Mouse (Mus musculus): ENCODE data around the gene Inhbc.

Inhbc gene

DNA sequence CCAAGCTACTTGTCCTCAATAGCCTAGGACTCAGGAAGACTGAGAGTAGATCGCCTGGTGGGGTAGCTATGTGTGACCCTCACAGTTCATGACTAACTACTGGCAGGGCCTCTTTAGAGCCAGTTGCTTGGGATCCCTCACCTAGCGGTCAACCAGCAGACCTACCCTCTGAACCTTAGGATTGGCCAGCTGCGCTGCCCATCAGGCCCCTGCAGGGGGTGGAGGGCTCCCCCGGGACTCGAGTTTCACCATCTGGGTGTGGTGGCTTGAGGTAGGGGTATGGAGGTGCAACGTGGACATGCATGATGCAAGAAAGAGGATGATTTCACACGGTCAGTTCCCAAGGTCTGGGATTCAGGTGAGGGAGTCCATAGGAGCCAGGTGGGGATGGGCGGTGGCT, 18.5 kb downstream of the Inhbc start:
- DNase-seq (ENCODE audit: low read depth), result no peak

DNA sequence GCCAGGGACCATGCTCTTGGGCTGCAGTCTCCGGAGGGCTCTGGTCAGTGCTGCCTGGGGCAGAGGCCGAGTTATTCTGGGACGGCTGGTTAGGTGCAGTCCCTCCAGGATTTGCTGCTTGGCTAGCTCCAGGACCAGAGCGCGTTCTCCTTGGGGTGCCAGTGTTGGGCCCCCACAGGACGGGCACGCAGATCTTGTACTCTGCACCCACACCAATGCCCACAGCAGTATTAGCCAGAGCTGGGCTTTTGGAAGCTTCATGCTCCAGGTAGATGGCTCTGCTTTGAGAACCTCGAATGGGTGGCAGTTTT, 19.0 kb downstream of the Inhbc start:
- no peak for DNase-seq (ENCODE audit: low read depth)

DNA sequence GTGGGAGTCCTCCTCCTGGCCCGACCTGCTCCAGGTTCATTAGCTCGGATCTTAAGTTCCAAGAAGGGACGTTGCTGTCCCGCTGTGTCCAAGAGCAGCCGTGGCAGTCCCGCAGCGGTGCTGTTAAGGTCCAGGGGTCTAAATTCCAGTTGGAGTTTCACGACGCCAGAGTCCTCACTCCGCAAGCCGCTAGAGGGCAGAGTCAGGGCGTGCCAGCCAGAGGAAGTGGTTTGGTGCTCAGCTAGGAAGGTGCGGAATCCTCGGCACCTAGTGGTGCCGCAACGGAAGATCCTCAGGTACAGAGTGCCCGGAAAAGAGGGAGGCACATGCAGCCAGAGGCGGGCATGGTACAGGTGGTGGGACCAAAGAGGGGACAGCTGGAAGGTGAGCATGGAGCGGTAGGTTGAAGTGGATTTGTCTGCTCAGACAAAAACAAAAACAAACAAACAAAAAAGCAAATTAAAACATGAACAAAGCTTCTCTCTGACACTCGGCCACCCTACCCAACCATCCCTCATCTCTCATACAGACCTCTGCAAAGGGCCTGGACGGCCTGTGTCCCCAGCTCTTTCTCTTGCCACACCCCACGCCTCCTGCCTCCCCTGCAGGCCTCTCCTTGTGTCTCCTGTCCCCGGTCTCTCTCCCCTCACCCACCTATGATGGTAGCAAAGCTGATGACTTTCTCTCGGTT, 19.5 kb downstream of the Inhbc start:
- no peak for DNase-seq (ENCODE audit: low read depth)

DNA sequence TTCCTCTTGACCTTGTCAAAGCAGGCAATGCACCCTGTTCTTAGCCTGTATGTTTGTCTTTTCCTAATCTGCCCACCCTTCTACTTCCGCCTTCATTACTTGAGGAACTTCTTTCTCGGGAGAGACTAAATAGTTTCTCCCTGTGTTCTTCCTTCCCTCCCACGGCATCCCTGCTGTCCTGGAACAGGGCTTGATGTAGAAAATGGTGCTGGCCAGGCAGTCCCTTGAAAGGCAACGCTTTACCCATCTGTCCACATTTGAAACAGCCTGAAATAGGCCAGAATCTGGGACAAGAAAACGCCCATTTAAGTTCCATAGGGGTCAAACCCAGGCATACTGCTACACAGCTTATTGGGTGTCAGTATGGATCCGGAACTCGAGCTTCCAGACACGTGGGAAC, 20.4 kb downstream of the Inhbc start:
- DNase-seq (ENCODE audit: low read depth), result no peak

DNA sequence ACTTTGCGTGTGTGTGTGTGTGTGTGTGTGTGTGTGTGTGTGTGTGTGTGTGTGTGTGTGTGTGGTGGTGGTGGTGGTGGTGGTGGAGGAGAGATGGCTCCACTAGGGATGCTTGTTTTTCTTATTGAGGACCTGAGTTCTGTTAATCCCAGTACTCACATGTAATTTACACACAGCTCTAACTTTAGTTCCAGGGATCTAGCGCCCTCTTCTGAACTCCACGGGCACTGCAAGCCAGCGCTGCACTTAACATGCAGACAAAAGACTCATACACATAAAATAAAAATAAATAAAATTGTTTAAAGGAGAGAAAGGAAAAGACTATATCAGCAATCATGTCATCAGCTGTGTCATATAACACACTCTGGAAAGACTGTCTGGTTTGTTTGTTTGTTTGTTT, 21.3 kb downstream of the Inhbc start:
- no peak for DNase-seq (ENCODE audit: low read depth)

DNA sequence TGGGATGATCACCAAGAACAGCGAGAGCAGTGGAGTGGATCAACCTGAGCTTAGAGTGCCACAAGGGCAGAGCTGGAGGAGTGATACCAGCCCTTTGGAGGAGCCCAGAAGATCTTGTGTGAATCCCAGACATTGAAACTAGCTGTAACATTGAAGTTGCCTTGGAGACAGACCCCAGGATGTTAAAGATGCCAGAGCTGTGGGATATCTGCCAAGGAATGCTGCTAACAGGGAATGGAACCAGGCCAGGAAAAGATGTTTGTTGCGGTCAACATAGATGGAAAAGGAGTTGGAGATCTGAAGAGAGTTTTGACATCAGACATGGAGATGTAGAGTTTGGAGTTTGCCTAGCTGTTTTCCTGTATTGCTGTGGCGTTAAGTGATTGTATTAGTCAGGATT, 24.1 kb downstream of the Inhbc start:
- no peak for DNase-seq (ENCODE audit: low read depth)

DNA sequence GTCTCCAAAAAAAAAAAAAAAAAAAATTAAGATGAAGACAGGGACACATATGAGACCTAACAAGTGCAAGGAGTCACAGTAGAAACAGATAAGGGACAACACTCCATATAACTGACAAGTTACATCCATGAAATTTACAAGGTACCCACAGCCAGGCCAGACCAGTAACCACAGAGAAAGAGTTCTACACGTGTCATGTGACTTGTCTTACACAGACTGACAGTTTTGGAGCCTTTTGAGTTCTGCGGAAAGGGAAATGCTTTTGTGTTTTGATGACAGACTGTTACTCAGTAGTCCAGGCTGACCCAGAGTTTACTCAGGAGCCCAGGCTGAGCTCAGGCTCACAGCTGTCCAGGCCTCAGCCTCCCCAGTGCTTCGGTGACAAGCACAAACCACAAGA, 27.2 kb downstream of the Inhbc start:
- DNase-seq (ENCODE audit: low read depth), result no peak

DNA sequence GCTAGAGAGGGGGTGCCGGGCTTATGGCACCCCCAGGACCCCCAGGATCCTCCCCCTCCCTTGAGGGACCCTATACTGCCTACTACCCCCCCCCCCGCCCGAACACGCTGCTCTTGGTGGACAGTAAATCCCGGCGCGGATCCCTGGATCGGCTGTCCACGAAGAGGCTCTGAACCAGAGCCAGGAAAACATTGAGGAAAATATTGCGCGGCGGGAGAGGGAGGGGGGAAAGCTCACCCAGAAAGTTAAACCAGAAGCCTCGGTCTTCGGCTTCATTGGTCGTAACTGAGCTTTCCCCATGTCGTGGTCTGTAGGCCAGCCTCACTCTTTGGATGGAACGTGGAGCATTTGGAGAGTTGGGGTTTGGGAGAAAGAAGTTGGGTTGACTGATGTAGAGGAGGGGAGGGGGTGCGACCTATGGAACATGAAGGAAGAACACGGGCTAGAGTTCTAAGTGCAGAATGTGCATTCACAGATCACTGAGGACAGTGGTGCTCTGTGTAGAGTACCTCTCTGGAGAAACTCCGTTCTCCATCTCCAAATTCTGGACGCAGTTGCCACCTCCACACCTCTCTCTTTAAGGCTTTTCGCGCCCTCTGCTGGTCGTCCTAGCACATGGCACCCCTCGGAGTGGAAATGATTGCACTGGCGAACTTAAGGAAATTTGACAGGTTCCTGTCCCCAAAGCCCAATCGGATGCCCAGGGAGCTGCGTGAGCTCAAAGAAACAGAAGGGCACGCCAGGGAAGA, 28.2 kb downstream of the Inhbc start, which contains the start of gene Gli1:
Gene Gli1 (minus strand): TSS at position 84 of the 749 bp plus-strand sequence.
- peak; percentile 88 for DNase-seq (ENCODE audit: low read depth)

DNA sequence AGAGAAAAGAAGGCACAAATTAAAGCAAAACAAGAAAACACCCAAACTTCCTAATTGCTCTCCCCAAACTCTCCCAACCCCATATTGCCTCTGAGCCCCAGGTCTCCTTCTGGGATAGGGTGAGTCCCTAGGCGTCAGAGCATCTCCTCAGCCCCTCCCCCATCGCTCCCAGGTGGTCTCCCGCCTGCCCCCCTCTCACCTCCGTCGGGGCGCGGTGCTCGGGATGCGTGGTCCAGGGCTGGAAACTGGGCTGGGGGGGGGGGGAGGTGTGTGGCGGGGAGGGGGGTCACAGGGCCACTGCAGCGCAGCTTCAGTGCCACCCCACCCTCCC, 28.9 kb downstream of the Inhbc start:
- no peak for DNase-seq (ENCODE audit: low read depth)

DNA sequence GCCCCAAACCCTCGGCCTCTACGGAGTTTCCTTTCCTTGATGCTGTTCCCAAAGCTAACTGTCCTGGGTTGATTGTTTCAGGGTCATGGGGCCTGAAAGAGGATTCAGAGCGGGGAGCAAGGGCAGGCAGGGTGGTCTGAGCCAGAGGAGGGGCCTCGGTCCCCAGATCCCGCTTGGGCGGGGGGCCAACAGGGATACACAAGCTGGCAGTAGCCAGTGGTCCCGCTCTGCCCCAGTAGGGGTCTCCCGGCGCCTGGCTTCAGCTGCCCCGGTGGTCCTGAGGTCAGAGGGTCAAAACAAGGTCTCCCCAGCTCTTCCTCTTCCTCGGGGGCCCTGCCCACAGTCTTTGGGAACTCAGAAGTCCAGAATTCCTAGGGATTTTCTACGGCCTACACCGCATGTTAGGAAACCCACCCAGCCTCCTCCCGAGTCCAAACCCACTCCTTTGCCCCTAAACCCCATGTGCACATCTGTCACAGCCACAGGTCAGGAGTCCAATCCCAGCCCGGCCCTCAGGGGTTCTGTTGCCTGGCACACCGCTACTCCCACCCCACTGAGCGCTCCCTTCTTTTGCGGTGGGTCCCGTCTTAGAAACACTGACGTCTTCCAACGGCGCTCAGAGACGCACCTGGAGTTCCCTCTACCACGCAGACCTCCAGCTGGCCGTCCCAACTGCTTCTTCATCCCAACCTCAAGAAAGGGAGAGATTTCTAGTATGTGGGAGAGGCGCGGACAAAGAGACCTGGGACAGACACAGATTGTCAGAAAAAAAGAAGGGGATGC, 29.5 kb downstream of the Inhbc start:
- no peak for DNase-seq (ENCODE audit: low read depth)

DNA sequence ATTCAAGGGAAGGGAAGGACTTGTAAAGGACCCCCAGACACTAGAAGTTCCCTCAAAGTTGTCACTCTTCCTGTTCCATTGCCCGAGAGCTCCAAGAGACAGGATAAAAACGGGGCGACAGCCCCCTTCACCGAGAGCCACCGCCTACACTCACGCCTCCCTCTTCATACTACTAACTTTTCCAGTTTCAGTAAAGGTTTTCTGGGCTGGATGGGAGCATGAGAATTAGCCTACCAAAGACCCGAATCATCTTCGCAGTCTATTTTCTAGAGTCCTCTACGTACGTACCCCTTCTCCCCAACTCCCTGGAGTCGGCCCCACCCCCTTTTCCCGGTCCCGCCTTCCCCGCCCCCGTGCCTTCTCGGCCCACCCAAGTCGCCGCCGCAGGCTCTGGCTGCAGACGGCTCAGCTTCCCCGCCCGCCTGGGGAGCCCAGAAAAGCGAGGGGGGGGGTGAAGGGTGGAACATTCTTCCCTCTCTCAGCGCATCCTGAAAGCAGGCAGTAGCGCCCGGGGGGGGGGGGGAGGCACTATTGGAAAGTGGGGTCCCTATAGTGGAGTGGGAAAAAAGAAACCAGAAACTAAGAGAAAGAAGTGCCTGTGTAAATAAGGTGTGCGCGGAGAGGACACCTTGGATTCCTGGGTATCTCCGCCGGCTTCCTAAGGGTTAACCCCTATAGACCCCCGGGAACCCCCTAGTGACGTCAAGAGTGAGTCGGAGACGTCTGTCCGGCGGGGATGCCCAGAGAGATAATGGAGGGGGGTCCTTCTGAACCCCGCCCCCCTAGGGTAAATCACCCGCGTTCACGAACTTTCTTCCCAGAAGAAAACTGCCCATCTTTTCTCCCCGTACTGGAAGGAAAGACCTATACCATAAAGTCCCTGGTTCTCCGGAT, 30.3 kb downstream of the Inhbc start:
- no peak for DNase-seq (ENCODE audit: low read depth)

DNA sequence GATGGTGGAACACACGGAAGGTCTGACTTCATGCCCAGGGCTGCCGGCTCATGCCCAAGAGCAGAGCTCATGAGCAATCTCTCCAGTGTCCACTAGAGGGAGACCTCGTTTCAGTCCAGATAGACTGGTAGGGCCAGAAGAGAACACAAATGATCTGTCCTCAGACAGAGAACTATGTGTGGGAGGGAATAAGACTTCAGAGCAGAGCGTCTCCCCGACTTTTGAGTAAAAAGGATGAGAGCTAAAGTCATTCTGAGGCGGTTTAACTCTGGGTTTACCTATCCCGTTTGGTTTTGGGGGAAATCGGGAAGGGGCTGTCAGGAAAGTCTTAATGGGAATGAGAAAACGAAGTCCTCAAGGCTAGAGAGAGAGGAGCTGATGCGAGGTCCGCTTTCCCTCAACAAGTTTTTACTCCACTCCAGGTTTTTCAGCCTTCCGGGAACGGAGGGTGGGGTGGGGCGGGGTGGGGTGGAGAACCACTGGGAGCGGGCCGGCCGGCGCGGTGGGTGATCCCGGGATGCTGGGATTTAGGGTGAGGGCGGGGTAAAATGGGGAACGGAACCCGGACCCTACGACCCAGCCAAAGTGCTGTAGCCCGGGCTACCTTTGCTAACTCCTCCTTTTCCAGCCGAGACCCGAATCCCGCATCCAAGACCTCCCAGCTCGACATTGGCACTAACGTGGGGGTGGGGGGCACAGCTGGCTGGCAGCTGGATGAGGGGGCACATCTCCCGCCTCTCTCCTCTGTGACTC, 31.1 kb downstream of the Inhbc start:
- DNase-seq (ENCODE audit: low read depth), result peak; percentile 93

DNA sequence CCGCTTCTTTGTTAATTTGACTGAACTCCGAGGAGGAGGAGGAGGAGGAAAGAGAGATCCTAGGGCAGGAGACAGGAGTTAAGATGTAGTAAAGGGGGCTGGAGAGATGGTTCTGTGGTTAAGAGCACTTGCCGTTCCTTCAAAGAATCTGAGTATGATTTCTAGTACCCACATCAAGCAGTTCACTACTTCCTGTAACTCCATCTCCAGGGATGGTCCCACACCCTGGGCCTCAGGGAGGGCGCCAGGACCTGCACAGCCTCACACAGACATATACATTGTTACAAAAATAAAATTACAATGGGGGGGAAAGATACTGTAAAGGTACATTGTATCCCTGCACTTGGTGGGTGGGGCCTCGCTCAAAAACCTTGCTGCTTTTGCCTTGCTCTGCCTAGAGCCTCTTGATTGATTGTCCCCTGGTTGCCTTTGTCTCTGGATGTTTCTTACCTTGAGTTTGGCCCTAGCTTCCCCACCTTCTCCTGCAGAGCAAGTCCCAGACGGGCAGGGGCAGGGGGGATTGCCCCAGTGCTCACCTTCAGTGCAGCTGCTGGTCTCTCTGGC, 32.6 kb downstream of the Inhbc start:
- no peak for DNase-seq (ENCODE audit: low read depth)

DNA sequence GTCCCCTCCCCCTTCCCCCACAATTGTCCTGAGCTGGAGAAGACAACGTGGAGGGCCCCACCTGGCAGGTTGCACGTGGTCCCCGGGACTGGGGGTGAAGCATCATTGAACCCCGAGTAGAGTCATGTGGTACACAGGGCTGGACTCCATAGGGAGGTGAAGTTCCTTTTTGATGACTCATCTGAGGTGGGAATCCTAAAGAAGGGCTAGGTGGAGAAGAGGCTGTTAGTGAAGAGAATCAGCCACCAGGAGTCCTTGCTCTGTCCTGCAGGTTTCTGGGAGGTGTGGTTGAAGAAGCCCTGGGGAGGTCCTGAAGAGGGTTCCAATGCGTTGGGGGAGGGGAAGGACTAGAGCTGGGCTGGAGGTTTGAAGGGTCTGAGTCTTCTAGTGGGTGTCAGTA, 33.3 kb downstream of the Inhbc start:
- no peak for DNase-seq (ENCODE audit: low read depth)

DNA sequence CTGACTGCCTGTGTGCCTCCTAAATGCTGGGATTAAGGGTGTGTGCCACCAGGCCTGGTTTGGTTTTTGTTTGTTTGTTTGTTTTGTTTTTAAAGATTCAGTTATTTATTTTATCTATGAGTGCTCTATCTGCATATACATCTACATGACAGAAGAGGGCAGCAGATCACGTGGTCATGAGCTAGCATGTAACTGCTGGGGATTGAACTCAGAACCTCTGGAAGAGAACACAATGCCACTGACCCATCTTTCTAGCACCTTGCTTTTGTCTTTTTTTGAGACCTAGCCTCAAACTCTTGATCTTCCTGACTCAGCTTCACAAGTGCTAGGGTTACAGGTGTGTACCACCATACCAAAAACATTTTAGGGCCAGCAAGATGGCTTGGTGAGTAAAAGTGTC, 35.0 kb downstream of the Inhbc start:
- DNase-seq (ENCODE audit: low read depth), result no peak

DNA sequence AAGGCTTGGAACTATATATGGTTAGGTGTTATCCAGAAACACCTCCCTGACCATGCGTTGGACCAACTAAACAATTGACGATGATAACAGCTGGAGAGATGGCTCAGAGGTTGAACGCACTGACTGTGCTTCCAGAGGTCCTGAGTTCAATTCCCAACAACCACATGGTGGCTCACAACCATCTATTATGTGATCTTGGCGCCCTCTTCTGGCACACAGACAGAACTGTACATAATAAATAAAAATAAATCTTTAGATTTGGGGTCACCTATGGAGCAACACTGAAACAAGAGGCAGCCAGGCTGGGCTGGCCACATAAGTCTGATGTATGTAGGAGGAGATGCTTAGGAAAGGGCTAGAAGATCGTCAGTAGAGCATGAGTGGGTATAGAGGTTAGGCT, 37.1 kb downstream of the Inhbc start:
- no peak for DNase-seq (ENCODE audit: low read depth)

DNA sequence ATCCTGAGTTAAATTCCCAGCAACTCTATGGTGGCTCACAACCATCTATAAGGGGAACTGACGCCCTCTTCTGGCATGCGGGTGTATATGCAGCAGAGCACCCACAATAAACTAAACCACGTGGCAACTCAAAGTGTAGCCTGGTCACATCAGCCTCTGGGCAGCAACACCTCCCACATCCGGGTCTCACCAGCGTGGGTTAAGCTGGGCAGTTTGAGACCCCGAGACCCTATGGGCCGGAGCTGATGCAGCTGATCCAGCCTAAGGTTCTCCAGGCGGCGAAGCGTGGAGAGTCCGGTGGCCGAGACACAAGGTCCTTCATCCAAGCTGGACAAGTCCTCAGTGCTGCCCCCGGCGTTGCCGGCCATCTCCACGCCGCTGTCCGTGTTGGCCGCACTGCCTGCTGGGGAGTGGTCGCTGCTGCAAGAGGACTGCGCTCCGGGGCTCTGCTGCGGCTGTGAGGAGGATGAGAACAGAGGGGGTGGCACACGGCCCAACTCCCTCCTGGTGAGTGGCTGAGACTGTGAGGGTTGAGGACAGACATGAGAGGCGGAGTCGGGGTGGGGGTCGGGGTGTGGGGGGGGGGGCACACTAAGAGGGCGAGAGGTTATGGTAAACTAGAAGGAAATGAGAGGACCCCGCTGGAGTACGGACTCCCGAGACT, 37.9 kb downstream of the Inhbc start:
- no peak for DNase-seq (ENCODE audit: low read depth)

DNA sequence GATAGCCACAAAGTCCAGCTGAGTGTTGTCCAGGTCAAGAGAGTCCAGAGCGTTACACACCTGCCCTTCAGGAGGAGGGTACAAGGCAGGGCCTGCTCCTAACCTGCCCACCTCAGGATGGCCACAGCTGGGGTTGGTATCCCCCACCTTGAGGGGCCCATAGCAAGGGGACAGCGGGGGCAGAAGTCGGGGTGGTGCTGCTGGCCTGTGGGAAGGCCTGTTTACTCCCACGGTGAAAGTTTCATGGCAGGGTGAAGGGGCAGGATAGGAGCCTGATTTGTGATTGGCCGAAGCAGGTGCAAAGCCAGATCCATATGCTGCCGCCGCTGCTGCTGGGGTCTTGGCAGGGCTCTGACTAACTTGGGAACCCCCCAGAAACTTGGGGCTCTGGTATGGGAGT, 40.0 kb downstream of the Inhbc start:
- DNase-seq (ENCODE audit: low read depth), result no peak

DNA sequence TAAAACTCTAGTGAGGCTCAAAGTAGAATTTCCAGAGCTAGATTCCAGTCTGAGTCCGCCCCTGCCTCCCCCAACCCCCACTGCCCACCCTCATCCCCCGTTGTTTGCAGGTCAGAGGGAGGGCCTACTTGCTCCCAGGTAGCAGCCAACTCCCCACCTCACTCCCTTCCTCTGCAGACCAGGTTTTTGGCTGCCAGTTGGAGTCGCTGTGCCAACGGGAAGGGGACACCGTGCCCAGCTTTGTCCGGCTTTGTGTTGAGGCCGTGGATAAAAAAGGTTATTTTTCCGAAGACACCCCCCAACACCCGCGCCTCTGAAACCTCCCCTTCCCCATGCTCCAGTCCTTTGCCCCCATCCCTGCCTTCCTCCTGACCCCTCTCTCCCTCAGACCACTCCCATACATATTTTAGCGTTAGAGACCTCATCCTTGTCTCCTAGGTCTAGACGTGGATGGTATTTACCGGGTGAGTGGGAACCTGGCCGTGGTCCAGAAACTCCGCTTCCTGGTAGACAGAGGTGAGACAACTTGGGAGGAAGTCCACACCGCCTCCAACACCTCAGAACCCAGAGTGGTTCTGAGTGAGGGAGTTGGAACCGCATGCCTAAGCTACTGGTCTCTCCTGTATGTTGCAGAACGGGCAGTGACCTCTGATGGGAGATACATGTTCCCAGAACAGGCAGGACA, 42.6 kb downstream of the Inhbc start:
- DNase-seq (ENCODE audit: low read depth), result no peak

DNA sequence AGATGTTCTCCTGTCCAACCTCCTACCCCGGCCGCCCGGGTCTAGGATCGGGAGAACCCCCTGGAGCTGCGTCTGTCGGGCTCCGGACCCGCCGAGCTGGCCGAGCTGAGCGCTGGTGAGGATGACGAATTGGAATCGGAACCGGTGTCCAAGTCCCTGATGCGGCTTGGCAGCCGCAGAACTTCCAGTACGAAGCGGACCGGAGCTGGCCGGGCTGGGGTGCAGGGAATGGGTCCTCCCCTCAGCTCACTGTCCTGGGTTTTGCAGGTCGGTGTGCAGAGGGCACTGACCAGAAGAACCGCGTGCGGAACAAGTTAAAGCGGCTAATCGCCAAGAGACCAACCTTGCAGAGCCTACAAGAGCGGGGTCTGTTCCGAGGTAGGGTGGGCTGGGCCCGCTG, 43.4 kb downstream of the Inhbc start:
- no peak for DNase-seq (ENCODE audit: low read depth)
